Mouse (Mus musculus) megakaryocyte-erythroid progenitor cell, adult 5-6 weeks (primary cell): ENCODE results near the gene Prps2. TPM values are rescaled to one million over a fixed set of nuclear protein-coding genes. Genes with fewer than 3 reads are reported as not detected.
"Not testable (repeated sequence)": the region's sequence is repeated elsewhere in the genome, so short reads cannot be mapped to it uniquely, and the experiment has no call there.

Experiments
- ATAC-seq: replicated peaks from 2 replicates; pipeline ENCODE4 v1.8.0; 2016; ENCODE audit warnings: mild to moderate bottlenecking, inconsistent platforms; ENCODE audit not compliant: severe bottlenecking, poor library complexity, low FRiP score, low TSS enrichment
- total RNA-seq, 2 experiments: library from RNA; stranded (forward) in 1 of 2; stranded (reverse) in 1 of 2; fragments of 200-1000, 215-1000 nt in 1 of 2; fragments of >200 nt in 1 of 2; fragmentation: Nextera tagmentation in 1 of 2; gene quantifications; 2 replicates each; pipeline ENCODE4 v1.2.3; 2014 to 2017

The Prps2 gene
- total RNA-seq, 2 experiments from 2014 or later: 33.6 to 38.0 TPM

- ATAC-seq: no peak
Measured at GRCm38 (mm10) chrX:167329620-167330019, 52.9 kb downstream of the Prps2 start.

GRCm38 (mm10) chrX:167329098-167329497 lies 53.5 kb downstream of the Prps2 start:
- no peak for ATAC-seq

- no peak for ATAC-seq
Measured at GRCm38 (mm10) chrX:167328519-167328918, 54.0 kb downstream of the Prps2 start.

- ATAC-seq: no peak
Measured at GRCm38 (mm10) chrX:167323742-167324141, 58.8 kb downstream of the Prps2 start.

- no peak for ATAC-seq
Measured at GRCm38 (mm10) chrX:167321233-167321806, 61.2 kb downstream of the Prps2 start.

GRCm38 (mm10) chrX:167318819-167319396 lies 63.6 kb downstream of the Prps2 start:
- no peak for ATAC-seq

- no peak for ATAC-seq
Measured at GRCm38 (mm10) chrX:167315766-167316165, 66.8 kb downstream of the Prps2 start.

- ATAC-seq: no peak
Measured at GRCm38 (mm10) chrX:167315093-167315726, 67.3 kb downstream of the Prps2 start.

GRCm38 (mm10) chrX:167302061-167302460 lies 80.5 kb downstream of the Prps2 start:
- not testable (repeated sequence) for ATAC-seq

Other genes with a start within 250 kb of the Prps2 start
- 237 and 370 TPM in 2 replicates for gene Tmsb4x, start 173.4 kb downstream of the Prps2 start, total RNA-seq (2014; fragmentation: Nextera tagmentation)
- gene Tmsb4x, start 173.4 kb downstream of the Prps2 start, total RNA-seq (2017): 226 and 321 TPM in 2 replicates
- gene Tlr8, start 118.4 kb downstream of the Prps2 start, total RNA-seq (2014; fragmentation: Nextera tagmentation): not detected in 2 replicates
- gene Tlr8, start 118.4 kb downstream of the Prps2 start, total RNA-seq (2017): 0.52 TPM in 1 of 2 replicates, not detected in the other
- gene Tlr7, start 52.2 kb downstream of the Prps2 start, total RNA-seq (2014; fragmentation: Nextera tagmentation): 0.35 and 0.69 TPM in 2 replicates
- gene Tlr7, start 52.2 kb downstream of the Prps2 start, total RNA-seq (2017): not detected in 2 replicates